Mouse (Mus musculus): Measurements from ENCODE around the gene Olfr159.

- TF ChIP-seq CTCF (IDR thresholded peaks at IDR 0.05; ENCODE audit: low read depth) = no peak
- no peak for TF ChIP-seq EP300 (IDR thresholded peaks at IDR 0.05; ENCODE audit: low read depth)
These were observed 24.5 kb upstream of the Olfr159 start for GRCm38 (mm10) chr4:43795296-43795695.

Data from liver, embryonic 14.5 days (tissue).